Mouse (Mus musculus): ENCODE data around the gene Apobec1. TPM values are rescaled to one million over a fixed set of nuclear protein-coding genes. Genes with fewer than 3 reads are reported as not detected.
"Not testable (repeated sequence)": the region's sequence is repeated elsewhere in the genome, so short reads cannot be mapped to it uniquely, and the experiment has no call there.

Apobec1 gene
- 3.3 and 4.3 TPM in 2 replicates for polyA plus RNA-seq (2015; fragmentation: Nextera tagmentation; extraction: Ambion mirVana)

DNA sequence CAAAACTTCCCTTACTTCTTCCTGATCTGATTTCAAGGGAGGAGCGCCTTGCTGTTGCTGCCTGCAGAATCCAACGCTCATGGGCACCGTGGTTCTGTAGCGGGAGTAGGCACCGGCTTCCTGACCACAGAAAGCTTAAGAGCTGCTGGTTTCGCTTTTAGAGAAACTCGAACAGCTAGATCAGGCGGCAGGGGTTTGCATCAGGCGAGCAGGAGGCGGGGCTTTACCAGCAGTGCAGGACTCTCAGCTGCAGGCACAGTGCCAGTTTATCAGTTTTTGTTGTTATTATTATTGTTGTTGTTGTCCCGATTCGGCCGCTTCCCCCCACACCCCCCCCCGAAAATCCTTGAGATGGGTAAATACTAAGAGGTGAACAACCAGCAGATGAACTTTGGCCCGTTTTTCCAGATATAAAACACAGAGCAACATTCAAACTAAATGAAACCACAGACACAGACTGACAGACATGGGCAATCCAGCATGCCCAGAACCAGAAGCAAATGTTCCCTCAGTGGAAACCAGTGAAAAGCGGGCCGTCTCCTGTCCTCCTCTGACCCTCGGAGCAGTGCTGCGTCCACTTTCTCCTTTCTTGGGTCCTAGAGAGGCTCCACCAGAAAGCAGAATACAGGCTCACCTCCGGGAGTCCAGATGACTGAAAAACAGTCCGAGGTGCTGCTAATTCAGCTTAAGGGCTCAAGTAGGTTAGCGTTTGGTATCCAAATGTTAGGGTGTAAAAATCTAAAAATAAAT lies at the start of gene Apobec1:
Gene Apobec1 (minus strand): TSS at position 203 of the 750 bp plus-strand sequence.
- H3K27me3 ChIP-seq: no peaks in the 10 kb centered on the region
- 6% methylated on average over 22 of the region's 22 CpGs for WGBS
- H3K4me3 ChIP-seq (replicated peaks): peak within 1 kb of the TSS; percentile 52

DNA sequence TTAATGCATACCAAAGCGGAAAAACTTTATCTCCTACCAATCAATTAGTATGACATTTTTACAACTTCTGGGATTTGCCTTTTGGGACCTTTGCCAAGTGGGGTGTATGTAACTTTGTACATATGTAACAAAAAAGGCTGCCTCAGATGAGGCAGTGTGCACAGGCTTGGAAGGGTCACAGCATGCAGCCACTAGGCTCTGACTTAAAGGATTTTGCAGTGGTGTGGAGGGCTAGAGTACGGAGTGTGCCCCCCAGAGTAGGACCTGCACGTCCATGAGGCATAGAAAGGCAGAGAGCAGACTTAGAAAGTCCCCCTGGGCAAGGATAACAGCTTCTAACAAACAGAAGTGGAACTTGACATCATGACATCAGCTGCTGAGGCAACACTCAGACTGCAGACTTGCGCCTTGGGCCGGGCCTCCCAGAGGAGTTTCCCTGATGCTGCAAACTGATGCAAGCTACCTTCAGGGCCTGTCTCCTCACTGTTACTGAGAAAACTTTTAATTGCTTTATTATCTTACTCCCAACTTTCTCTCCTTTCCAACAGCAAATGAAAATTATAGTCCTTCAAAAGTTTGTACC lies 48.2 kb upstream of the Apobec1 start:
- no peak overlapping the region for H3K9ac ChIP-seq
- no peaks in the 10 kb centered on the region for H3K4me1 ChIP-seq
- no peak overlapping the region for H3K4me2 ChIP-seq
- no peak overlapping the region for H3K4me3 ChIP-seq (replicated peaks)
- no peaks in the 10 kb centered on the region for H3K9me3 ChIP-seq (replicated peaks)
- ATAC-seq (replicated peaks; ENCODE audit: low FRiP score): no peak
- WGBS: 63% methylated on average over 5 of the region's 5 CpGs
- H3K27me3 ChIP-seq: no peaks in the 10 kb centered on the region
- no peaks in the 10 kb centered on the region for H3K36me3 ChIP-seq
- no peak overlapping the region for H3K27ac ChIP-seq

More for the DNA sequence above, at the start of gene Apobec1:
- Histone ChIP-seq H3K36me3 (no peaks in the 10 kb centered on the region), H3K9ac (peak within 1 kb of the TSS; percentile 47), H3K4me2 (peak within 1 kb of the TSS; percentile 72), H3K27ac (peak within 1 kb of the TSS; percentile 75), H3K9me3 (replicated peaks) (no peaks in the 10 kb centered on the region), H3K4me1 (no peaks in the 10 kb centered on the region)
- ATAC-seq (replicated peaks; ENCODE audit: low FRiP score): peak; percentile 93

DNA sequence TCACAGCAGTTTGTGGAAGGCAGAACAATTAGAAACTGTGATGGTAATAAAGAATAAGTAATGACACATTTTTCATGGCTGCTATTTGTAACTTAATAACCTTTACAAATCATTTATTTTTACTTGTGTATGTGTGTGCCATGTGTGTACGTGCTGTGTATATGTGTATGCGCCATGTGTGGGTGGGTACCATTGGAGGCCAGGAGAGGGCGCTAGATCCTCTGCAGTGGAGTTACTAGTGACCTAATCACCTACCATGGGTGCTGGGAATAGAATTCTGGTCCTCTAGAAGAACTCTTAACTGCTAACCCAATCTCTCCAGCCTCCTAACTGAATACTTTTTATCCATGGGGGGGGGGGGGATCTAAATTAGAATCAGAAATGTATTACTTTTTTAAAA lies 47.7 kb upstream of the Apobec1 start:
- no peak overlapping the region for H3K4me2 ChIP-seq
- no peak overlapping the region for H3K4me3 ChIP-seq (replicated peaks)
- no peaks in the 10 kb centered on the region for H3K27me3 ChIP-seq
- no peaks in the 10 kb centered on the region for H3K4me1 ChIP-seq
- ATAC-seq (replicated peaks; ENCODE audit: low FRiP score): no peak
- no peak overlapping the region for H3K27ac ChIP-seq
- H3K9ac ChIP-seq: no peak overlapping the region
- no peaks in the 10 kb centered on the region for H3K9me3 ChIP-seq (replicated peaks)
- no peaks in the 10 kb centered on the region for H3K36me3 ChIP-seq
- WGBS: 87% methylated on average over 3 of the region's 3 CpGs

DNA sequence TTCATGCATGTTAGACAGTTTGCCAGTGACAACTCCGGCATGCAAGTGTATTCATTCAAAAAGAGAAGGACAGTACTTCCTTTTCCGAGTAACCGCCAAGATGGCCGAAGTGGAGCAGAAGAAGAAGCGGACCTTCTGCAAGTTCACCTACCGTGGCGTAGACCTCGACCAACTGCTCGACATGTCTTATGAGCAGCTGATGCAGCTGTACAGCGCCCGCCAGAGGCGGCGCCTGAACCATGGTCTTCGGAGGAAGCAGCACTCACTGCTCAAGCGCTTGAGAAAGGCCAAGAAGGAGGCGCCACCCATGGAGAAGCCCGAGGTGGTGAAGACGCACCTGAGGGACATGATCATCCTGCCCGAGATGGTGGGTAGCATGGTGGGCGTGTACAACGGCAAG lies 42.0 kb upstream of the Apobec1 start:
- H3K4me1 ChIP-seq; H3K36me3 ChIP-seq; H3K4me2 ChIP-seq; H3K27me3 ChIP-seq; H3K4me3 ChIP-seq (replicated peaks); H3K9me3 ChIP-seq (replicated peaks); H3K9ac ChIP-seq; ATAC-seq (replicated peaks; ENCODE audit: low FRiP score); H3K27ac ChIP-seq: not testable (repeated sequence)
- 91% methylated on average over 21 of the region's 21 CpGs for WGBS

DNA sequence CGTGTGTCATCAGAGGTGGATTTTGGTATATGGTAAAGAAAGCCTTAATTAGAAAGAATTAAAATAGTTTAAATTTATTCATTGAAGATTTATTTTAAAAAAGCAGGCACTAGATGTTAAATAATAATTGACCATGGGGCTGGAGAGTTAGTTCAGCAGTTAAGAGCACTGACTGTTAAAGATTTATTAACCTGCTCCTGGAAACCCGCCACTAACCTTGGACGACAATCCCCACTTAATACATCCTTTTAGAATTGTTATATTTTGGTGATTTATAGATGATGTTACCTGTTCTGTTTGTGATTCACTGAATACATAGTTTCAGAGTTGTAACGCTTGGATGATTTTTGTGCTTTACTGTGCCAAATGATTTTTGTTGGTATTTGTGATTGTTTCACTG lies 35.3 kb upstream of the Apobec1 start:
- WGBS: 57% methylated on average over 4 of the region's 4 CpGs
- H3K27ac ChIP-seq; H3K4me2 ChIP-seq; H3K9ac ChIP-seq; H3K4me1 ChIP-seq; H3K27me3 ChIP-seq; H3K9me3 ChIP-seq (replicated peaks); H3K36me3 ChIP-seq; ATAC-seq (replicated peaks; ENCODE audit: low FRiP score); H3K4me3 ChIP-seq (replicated peaks): not testable (repeated sequence)

DNA sequence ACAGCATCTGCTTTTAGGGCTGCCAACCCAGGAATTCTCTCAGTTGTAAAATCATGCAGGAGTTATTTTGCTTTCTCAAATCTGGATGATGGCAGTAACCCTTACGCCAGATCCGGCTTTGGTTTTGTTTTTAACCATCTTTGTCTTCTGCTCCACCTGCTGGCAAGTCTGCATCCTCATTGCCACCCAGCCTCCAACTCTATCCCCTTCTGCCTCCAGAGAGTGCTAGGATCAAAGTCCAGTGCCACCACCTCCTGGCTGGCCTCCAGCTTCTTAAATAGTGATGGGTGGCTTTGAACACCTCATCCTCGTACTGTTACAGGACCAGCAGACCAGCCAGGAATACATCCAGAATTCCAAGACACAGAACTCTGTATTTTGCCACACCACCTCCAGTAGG lies 34.4 kb upstream of the Apobec1 start:
- no peak for ATAC-seq (replicated peaks; ENCODE audit: low FRiP score)
- no peak overlapping the region for H3K4me2 ChIP-seq
- WGBS: 80% methylated on average over 3 of the region's 3 CpGs

DNA sequence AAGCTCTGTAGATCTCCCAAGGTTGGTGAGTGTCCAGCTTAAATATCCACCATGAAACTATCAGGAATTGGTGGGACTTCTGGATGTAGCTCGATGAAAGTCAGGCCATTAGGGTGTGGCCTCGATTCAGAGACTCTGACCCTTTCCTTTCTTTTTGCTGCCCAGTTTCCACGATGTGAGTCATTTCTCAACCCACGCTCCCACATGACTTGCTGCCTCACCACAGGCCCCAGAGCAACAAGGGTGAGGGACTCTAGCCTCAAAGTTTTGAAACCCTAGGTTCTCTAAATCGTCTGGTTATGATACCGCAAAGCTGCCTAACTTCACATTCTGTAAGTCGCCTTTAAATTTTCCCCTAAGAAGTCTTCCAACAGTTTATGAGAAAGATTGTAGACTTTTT lies 33.1 kb upstream of the Apobec1 start:
- Histone ChIP-seq H3K27ac (no peak overlapping the region), H3K4me1 (no peaks in the 10 kb centered on the region), H3K36me3 (no peaks in the 10 kb centered on the region), H3K4me2 (no peak overlapping the region), H3K9ac (no peak overlapping the region), H3K27me3 (no peaks in the 10 kb centered on the region), H3K9me3 (replicated peaks) (no peaks in the 10 kb centered on the region), H3K4me3 (replicated peaks) (no peak overlapping the region)
- no peak for ATAC-seq (replicated peaks; ENCODE audit: low FRiP score)
- WGBS: 83% methylated on average over 7 of the region's 7 CpGs

More for the DNA sequence above, 34.4 kb upstream of the Apobec1 start:
- Histone ChIP-seq H3K9me3 (replicated peaks) (no peaks in the 10 kb centered on the region), H3K27me3 (no peaks in the 10 kb centered on the region), H3K36me3 (no peaks in the 10 kb centered on the region), H3K9ac (no peak overlapping the region), H3K27ac (no peak overlapping the region), H3K4me1 (no peaks in the 10 kb centered on the region), H3K4me3 (replicated peaks) (no peak overlapping the region)

DNA sequence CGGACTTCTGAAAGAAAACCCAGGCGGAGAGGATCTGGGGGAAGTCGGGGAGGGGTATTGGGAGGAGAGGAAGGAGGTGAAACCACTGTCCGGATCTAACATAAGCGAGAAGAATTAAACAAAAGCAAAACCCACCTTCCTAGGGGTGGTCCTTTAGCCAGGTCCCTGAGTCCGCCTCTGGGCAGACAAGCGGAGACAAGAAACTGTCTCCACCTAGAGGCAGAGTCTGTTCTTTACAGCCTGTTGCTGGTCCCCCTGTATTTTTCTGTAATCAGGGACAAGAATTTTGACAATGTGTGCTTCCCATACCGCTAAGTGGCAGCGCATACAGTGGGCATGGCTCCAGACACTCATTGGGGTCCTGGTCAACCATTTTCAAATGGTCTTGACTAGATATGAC lies 31.2 kb upstream of the Apobec1 start:
- H3K36me3 ChIP-seq: no peaks in the 10 kb centered on the region
- no peak for ATAC-seq (replicated peaks; ENCODE audit: low FRiP score)
- no peak overlapping the region for H3K4me3 ChIP-seq (replicated peaks)
- no peak overlapping the region for H3K9ac ChIP-seq
- WGBS: 55% methylated on average over 9 of the region's 9 CpGs
- no peak overlapping the region for H3K4me2 ChIP-seq
- no peak overlapping the region for H3K27ac ChIP-seq
- H3K4me1 ChIP-seq: no peaks in the 10 kb centered on the region
- H3K27me3 ChIP-seq: no peaks in the 10 kb centered on the region
- no peaks in the 10 kb centered on the region for H3K9me3 ChIP-seq (replicated peaks)

DNA sequence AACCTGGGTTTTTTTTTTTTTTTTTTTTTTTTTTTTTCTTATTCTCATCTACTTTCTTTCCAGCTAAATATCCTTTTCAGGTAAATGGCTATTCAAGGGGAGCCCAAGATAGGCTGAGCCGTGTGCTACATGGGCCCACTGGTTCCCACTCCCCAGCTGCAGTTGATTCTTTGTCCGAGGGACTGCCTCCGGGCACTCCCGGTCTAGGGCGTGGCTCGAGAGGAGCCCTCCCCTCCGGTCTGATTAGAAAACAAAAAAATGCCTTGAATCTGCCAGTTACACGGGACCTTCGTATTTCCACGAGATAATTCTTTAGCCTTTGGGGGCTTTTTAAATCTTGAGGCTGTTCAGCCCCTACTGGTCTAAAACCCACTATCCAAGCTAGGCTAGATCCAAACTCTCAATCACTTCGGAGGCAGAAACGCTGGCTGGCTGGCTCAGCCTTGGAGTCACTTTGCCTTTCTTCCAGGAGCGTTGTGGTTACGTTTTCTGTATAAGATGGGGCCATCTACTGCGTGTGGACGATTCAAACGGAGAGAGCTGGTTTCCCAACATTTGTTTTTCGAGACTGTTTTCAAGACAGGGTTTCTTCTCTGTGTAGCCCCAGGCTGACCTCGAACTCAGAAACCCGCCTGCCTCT lies 25.3 kb upstream of the Apobec1 start:
- H3K4me1 ChIP-seq: no peaks in the 10 kb centered on the region
- H3K9me3 ChIP-seq (replicated peaks): no peaks in the 10 kb centered on the region
- WGBS: 42% methylated on average over 20 of the region's 20 CpGs
- peak overlapping the region; percentile 49 for H3K4me2 ChIP-seq
- H3K27me3 ChIP-seq: 0 out of 2 replicates have a peak, but pooled peaks cover 4% of the 10 kb centered on the region
- no peak for ATAC-seq (replicated peaks; ENCODE audit: low FRiP score)
- H3K27ac ChIP-seq: no peak overlapping the region
- H3K9ac ChIP-seq: no peak overlapping the region
- H3K36me3 ChIP-seq: no peaks in the 10 kb centered on the region
- peak overlapping the region; percentile 13; the same call in 1 of the 2 replicates for H3K4me3 ChIP-seq (replicated peaks)

DNA sequence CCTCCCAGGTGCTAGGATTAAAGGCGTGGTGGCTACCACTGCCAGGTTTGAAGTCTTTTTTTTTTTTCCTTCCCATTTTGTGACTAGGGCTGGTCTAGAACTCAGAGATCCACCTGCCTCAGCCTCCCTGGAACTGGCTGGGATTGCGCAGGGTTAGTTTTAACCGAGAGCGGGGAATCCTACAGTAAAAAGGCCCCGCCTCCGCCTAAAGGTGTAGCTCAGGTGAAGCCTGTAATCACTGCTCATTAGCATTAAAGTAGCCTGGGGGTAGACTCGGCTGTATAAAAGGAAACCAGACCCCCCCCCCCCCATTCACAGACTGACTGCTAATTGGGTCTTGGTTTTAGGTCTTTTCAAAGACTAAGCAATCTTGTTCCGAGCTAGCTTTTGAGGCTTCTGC lies 23.9 kb upstream of the Apobec1 start, which contains the start of gene Dppa3:
Gene Dppa3 (plus strand): TSS at position 301 of the 400 bp plus-strand sequence.
- no peak within 1 kb of the TSS for H3K9ac ChIP-seq
- 0 out of 2 replicates have a peak, but pooled peaks cover 4% of the 10 kb centered on the region for H3K27me3 ChIP-seq
- no peaks in the 10 kb centered on the region for H3K4me1 ChIP-seq
- no peak within 1 kb of the TSS for H3K27ac ChIP-seq
- H3K36me3 ChIP-seq: no peaks in the 10 kb centered on the region
- H3K4me2 ChIP-seq: peak within 1 kb of the TSS; percentile 49; the same call in 1 of the 2 replicates
- no peak within 1 kb of the TSS for H3K4me3 ChIP-seq (replicated peaks)
- 85% methylated on average over 8 of the region's 8 CpGs for WGBS
- no peaks in the 10 kb centered on the region for H3K9me3 ChIP-seq (replicated peaks)
- no peak for ATAC-seq (replicated peaks; ENCODE audit: low FRiP score)

DNA sequence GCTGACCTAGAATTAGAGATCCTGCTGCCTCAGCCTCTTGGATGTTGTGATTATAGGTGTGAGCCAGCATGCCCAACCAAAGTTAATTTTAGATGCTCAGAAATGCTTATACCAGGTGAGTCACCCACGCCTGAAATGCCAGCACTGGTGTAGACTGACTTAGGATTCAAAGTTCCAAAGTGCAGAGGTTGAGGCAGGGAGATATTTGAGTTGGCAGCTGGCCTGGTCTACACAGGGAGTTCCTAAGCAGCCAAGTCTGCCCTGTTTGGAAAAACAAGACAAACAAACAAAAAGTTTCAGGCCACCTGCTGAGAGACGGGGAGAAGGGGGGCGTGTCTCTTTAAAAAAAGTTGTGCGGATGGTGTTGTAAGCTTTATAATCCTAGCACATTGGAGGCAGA lies 22.9 kb upstream of the Apobec1 start:
- Histone ChIP-seq H3K9ac (no peak overlapping the region), H3K27ac (no peak overlapping the region), H3K36me3 (no peaks in the 10 kb centered on the region), H3K4me2 (no peak overlapping the region), H3K27me3 (0 out of 2 replicates have a peak, but pooled peaks cover 4% of the 10 kb centered on the region), H3K9me3 (replicated peaks) (no peaks in the 10 kb centered on the region), H3K4me3 (replicated peaks) (no peak overlapping the region), H3K4me1 (no peaks in the 10 kb centered on the region)
- 68% methylated on average over 4 of the region's 4 CpGs for WGBS
- no peak for ATAC-seq (replicated peaks; ENCODE audit: low FRiP score)

DNA sequence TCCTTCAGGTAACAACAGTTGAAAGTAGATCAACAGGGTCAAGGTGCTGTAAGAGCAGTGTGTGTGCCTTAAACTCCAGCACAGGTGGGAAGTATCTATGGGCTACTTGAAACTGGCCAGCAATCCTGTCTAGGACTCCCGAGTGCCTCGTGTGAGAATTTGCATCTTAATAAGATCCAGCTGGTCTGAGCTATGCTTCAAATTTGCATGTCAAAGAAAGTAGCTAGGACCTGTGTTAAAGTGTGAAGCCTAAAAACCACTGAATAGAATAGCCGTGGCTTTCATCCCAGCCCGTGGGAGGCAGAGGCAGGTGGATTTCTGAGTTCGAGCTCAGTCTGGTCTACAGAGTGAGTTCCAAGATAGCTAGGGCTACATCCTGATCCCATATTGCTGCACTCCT lies 22.2 kb upstream of the Apobec1 start:
- WGBS: 55% methylated on average over 5 of the region's 5 CpGs
- no peak overlapping the region for H3K27ac ChIP-seq
- no peak overlapping the region for H3K4me2 ChIP-seq
- 0 out of 2 replicates have a peak, but pooled peaks cover 4% of the 10 kb centered on the region for H3K27me3 ChIP-seq
- no peak for ATAC-seq (replicated peaks; ENCODE audit: low FRiP score)
- no peak overlapping the region for H3K9ac ChIP-seq
- H3K9me3 ChIP-seq (replicated peaks): no peaks in the 10 kb centered on the region
- H3K4me1 ChIP-seq: no peaks in the 10 kb centered on the region
- H3K4me3 ChIP-seq (replicated peaks): no peak overlapping the region
- no peaks in the 10 kb centered on the region for H3K36me3 ChIP-seq

Data from kidney, embryonic 15.5 days (tissue).